Mouse (Mus musculus): ENCODE data around the gene Gm29133. TPM values are rescaled to one million over a fixed set of nuclear protein-coding genes. Genes with fewer than 3 reads are reported as not detected.

The Gm29133 gene
- polyA plus RNA-seq, 1 experiment from 2014 or later, result not detected

GRCm38 (mm10) chr3:75763351-75763750, 15.4 kb downstream of the Gm29133 start:
- no peak overlapping the region for H3K9ac ChIP-seq (ENCODE audit: low read length)
- no peaks in the 10 kb centered on the region for H3K9me3 ChIP-seq (ENCODE audit: control insufficient read depth, low read length)
- ATAC-seq (ENCODE audit: low FRiP score), result no peak
- no peak overlapping the region for H3K4me3 ChIP-seq (ENCODE audit: low read depth, low read length)
- no peak overlapping the region for H3K4me2 ChIP-seq
- no peaks in the 10 kb centered on the region for H3K27me3 ChIP-seq (ENCODE audit: control insufficient read depth, insufficient read depth, low read length)
- H3K27ac ChIP-seq (ENCODE audit: low read depth, low read length), result no peak overlapping the region
- 56% methylated on average over 2 of the region's 2 CpGs for WGBS
- H3K4me1 ChIP-seq (ENCODE audit: control insufficient read depth, insufficient read depth, low read length), result no peaks in the 10 kb centered on the region
- no peak for DNase-seq (ENCODE audit: low spot score, missing footprints)
- no peaks in the 10 kb centered on the region for H3K36me3 ChIP-seq (ENCODE audit: control insufficient read depth, insufficient read depth, low read length)

GRCm38 (mm10) chr3:75774253-75774652, 26.3 kb downstream of the Gm29133 start:
- no peaks in the 10 kb centered on the region for H3K36me3 ChIP-seq (ENCODE audit: control insufficient read depth, insufficient read depth, low read length)
- DNase-seq (ENCODE audit: low spot score, missing footprints), result no peak
- no peaks in the 10 kb centered on the region for H3K27me3 ChIP-seq (ENCODE audit: control insufficient read depth, insufficient read depth, low read length)
- no peaks in the 10 kb centered on the region for H3K9me3 ChIP-seq (ENCODE audit: control insufficient read depth, low read length)
- no peak overlapping the region for H3K4me3 ChIP-seq (ENCODE audit: low read depth, low read length)
- no peak for ATAC-seq (ENCODE audit: low FRiP score)
- H3K9ac ChIP-seq (ENCODE audit: low read length), result no peak overlapping the region
- WGBS, result 90% methylated on average over 2 of the region's 2 CpGs
- H3K4me2 ChIP-seq, result no peak overlapping the region
- no peaks in the 10 kb centered on the region for H3K4me1 ChIP-seq (ENCODE audit: control insufficient read depth, insufficient read depth, low read length)
- no peak overlapping the region for H3K27ac ChIP-seq (ENCODE audit: low read depth, low read length)

- Histone ChIP-seq H3K9me3 (ENCODE audit: control insufficient read depth, low read length) (no peaks in the 10 kb centered on the region), H3K4me3 (ENCODE audit: low read depth, low read length) (no peak overlapping the region), H3K27me3 (ENCODE audit: control insufficient read depth, insufficient read depth, low read length) (no peaks in the 10 kb centered on the region), H3K36me3 (ENCODE audit: control insufficient read depth, insufficient read depth, low read length) (no peaks in the 10 kb centered on the region), H3K4me1 (ENCODE audit: control insufficient read depth, insufficient read depth, low read length) (no peaks in the 10 kb centered on the region), H3K9ac (ENCODE audit: low read length) (no peak overlapping the region), H3K27ac (ENCODE audit: low read depth, low read length) (no peak overlapping the region), H3K4me2 (no peak overlapping the region)
- no peak for DNase-seq (ENCODE audit: low spot score, missing footprints)
- ATAC-seq (ENCODE audit: low FRiP score), result no peak
Measured at GRCm38 (mm10) chr3:75808001-75808400, 60.0 kb downstream of the Gm29133 start.

- H3K4me1 ChIP-seq (ENCODE audit: control insufficient read depth, insufficient read depth, low read length), result no peaks in the 10 kb centered on the region
- no peaks in the 10 kb centered on the region for H3K36me3 ChIP-seq (ENCODE audit: control insufficient read depth, insufficient read depth, low read length)
- no peaks in the 10 kb centered on the region for H3K27me3 ChIP-seq (ENCODE audit: control insufficient read depth, insufficient read depth, low read length)
- no peak overlapping the region for H3K9ac ChIP-seq (ENCODE audit: low read length)
- WGBS, result 92% methylated on average over 1 of the region's 1 CpGs
- H3K4me2 ChIP-seq, result no peak overlapping the region
- H3K4me3 ChIP-seq (ENCODE audit: low read depth, low read length), result no peak overlapping the region
- H3K9me3 ChIP-seq (ENCODE audit: control insufficient read depth, low read length), result no peaks in the 10 kb centered on the region
- DNase-seq (ENCODE audit: low spot score, missing footprints), result no peak
- no peak overlapping the region for H3K27ac ChIP-seq (ENCODE audit: low read depth, low read length)
- ATAC-seq (ENCODE audit: low FRiP score), result no peak
Measured at GRCm38 (mm10) chr3:75823934-75824333, 75.9 kb downstream of the Gm29133 start.

DNA sequence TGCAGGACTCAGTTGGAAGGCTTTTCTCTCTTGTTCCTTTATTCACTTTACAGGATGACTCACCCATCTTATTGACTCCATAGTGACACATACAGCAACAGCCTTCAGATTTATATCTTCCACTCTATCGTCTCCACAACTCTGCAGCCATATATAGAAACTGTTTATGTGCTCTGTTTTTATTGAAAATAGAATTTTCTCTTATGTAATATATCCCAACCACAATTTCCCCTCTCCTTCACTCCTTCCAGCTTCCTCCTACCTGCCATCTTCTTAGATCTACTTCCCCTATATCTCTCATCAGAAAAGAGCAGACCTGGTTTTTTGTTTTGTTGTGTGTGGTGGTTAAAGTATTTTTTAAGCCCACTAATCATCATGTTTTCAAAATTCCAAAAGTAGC, 76.5 kb downstream of the Gm29133 start:
- Histone ChIP-seq H3K9me3 (ENCODE audit: control insufficient read depth, low read length) (no peaks in the 10 kb centered on the region), H3K9ac (ENCODE audit: low read length) (no peak overlapping the region), H3K36me3 (ENCODE audit: control insufficient read depth, insufficient read depth, low read length) (no peaks in the 10 kb centered on the region), H3K4me3 (ENCODE audit: low read depth, low read length) (no peak overlapping the region), H3K4me1 (ENCODE audit: control insufficient read depth, insufficient read depth, low read length) (no peaks in the 10 kb centered on the region), H3K4me2 (no peak overlapping the region), H3K27me3 (ENCODE audit: control insufficient read depth, insufficient read depth, low read length) (no peaks in the 10 kb centered on the region), H3K27ac (ENCODE audit: low read depth, low read length) (no peak overlapping the region)
- 86% methylated on average over 1 of the region's 1 CpGs for WGBS
- ATAC-seq (ENCODE audit: low FRiP score), result no peak
- no peak for DNase-seq (ENCODE audit: low spot score, missing footprints)

- Histone ChIP-seq H3K4me1 (ENCODE audit: control insufficient read depth, insufficient read depth, low read length) (no peaks in the 10 kb centered on the region), H3K9ac (ENCODE audit: low read length) (no peak overlapping the region), H3K27ac (ENCODE audit: low read depth, low read length) (no peak overlapping the region), H3K4me3 (ENCODE audit: low read depth, low read length) (no peak overlapping the region), H3K9me3 (ENCODE audit: control insufficient read depth, low read length) (no peaks in the 10 kb centered on the region), H3K4me2 (no peak overlapping the region), H3K27me3 (ENCODE audit: control insufficient read depth, insufficient read depth, low read length) (no peaks in the 10 kb centered on the region), H3K36me3 (ENCODE audit: control insufficient read depth, insufficient read depth, low read length) (no peaks in the 10 kb centered on the region)
- WGBS, result 89% methylated on average over 2 of the region's 2 CpGs
- no peak for ATAC-seq (ENCODE audit: low FRiP score)
- no peak for DNase-seq (ENCODE audit: low spot score, missing footprints)
Measured at GRCm38 (mm10) chr3:75834827-75835226, 86.8 kb downstream of the Gm29133 start.

- H3K27me3 ChIP-seq (ENCODE audit: control insufficient read depth, insufficient read depth, low read length), result no peaks in the 10 kb centered on the region
- no peak overlapping the region for H3K9ac ChIP-seq (ENCODE audit: low read length)
- H3K27ac ChIP-seq (ENCODE audit: low read depth, low read length), result no peak overlapping the region
- no peak for ATAC-seq (ENCODE audit: low FRiP score)
- 83% methylated on average over 5 of the region's 5 CpGs for WGBS
- H3K36me3 ChIP-seq (ENCODE audit: control insufficient read depth, insufficient read depth, low read length), result no peaks in the 10 kb centered on the region
- H3K4me1 ChIP-seq (ENCODE audit: control insufficient read depth, insufficient read depth, low read length), result no peaks in the 10 kb centered on the region
- H3K4me3 ChIP-seq (ENCODE audit: low read depth, low read length), result no peak overlapping the region
- H3K4me2 ChIP-seq, result no peak overlapping the region
- DNase-seq (ENCODE audit: low spot score, missing footprints), result no peak
- H3K9me3 ChIP-seq (ENCODE audit: control insufficient read depth, low read length), result no peaks in the 10 kb centered on the region
Measured at GRCm38 (mm10) chr3:75835286-75835967, 87.4 kb downstream of the Gm29133 start.

Other genes starting within 250 kb of the Gm29133 start
- gene Pdcd10, start 191.3 kb upstream of the Gm29133 start, polyA plus RNA-seq (2014; fragmentation: Nextera tagmentation; extraction: Ambion mirVana), result 95.7 and 101 TPM in 2 replicates
- 30.2 and 34.2 TPM in 2 replicates for gene Serpini1, start 190.7 kb upstream of the Gm29133 start, polyA plus RNA-seq (2014; fragmentation: Nextera tagmentation; extraction: Ambion mirVana)
- gene Golim4, start 208.8 kb downstream of the Gm29133 start, polyA plus RNA-seq (2014; fragmentation: Nextera tagmentation; extraction: Ambion mirVana), result 43.5 and 46.7 TPM in 2 replicates